Mouse (Mus musculus) CH12.LX (cell line): ENCODE measurements around the gene Rngtt. TPM values are rescaled to one million over a fixed set of nuclear protein-coding genes. Genes with fewer than 3 reads are reported as not detected.

Experiments used
- DNase-seq: peaks from one replicate; pipeline ENCODE4 v3.0.0-alpha.2; 2013; ENCODE audit errors: extremely low read depth
- H3K27ac ChIP-seq: 2 replicates; pipeline ENCODE4 v1.5.1; 2012; ENCODE audit warnings: low read depth, mild to moderate bottlenecking, control low read depth, moderate library complexity; ENCODE audit not compliant: insufficient read depth
- H3K27me3 ChIP-seq: replicated peaks from 2 replicates; pipeline ENCODE3; 2012; ENCODE audit warnings: inconsistent platforms
- H3K36me3 ChIP-seq, 2 experiments: replicated peaks in 1 of 2; 2 replicates each; pipeline versions ENCODE3 to v1.6.1; 2012; ENCODE audit warnings: inconsistent platforms in 1 of 2, low read length in 1 of 2, mild to moderate bottlenecking in 1 of 2, mixed read lengths in 1 of 2, moderate library complexity in 1 of 2; ENCODE audit not compliant: control insufficient read depth in 1 of 2, insufficient read depth in 1 of 2
- H3K4me1 ChIP-seq, 2 experiments: 2 replicates each; pipeline ENCODE4 v1.6.1; 2012; ENCODE audit warnings: inconsistent platforms in 1 of 2, moderate library complexity in 1 of 2; ENCODE audit not compliant: insufficient read depth in 2 of 2, control insufficient read depth in 1 of 2
- H3K4me2 ChIP-seq: 2 replicates; pipeline ENCODE4 v1.6.1; 2012; ENCODE audit warnings: low read depth, mild to moderate bottlenecking, control low read depth; ENCODE audit not compliant: poor library complexity, insufficient read depth, severe bottlenecking
- H3K4me3 ChIP-seq, 3 experiments: fragments of 150-350 bp in 1 of 3; sonication (generic) in 1 of 3; replicated peaks in 1 of 3; 2 replicates each; pipeline versions ENCODE3 to v1.5.1; 2011 to 2012; ENCODE audit warnings: low read depth in 2 of 3, low read length in 2 of 3, mild to moderate bottlenecking in 2 of 3, moderate library complexity in 2 of 3, control low read depth in 1 of 3, improper control_type of control experiment in 1 of 3, inconsistent platforms in 1 of 3, mixed read lengths in 1 of 3; ENCODE audit not compliant: poor library complexity in 1 of 3
- H3K79me2 ChIP-seq: replicated peaks from 2 replicates; pipeline ENCODE4 v1.6.1; 2012; ENCODE audit warnings: mild to moderate bottlenecking, moderate library complexity; ENCODE audit not compliant: control insufficient read depth, poor library complexity, insufficient read depth, severe bottlenecking; ENCODE audit errors: extremely low read depth
- H3K9ac ChIP-seq: 2 replicates; pipeline ENCODE4 v1.6.1; 2012; ENCODE audit warnings: low read depth, mild to moderate bottlenecking, control low read depth, moderate library complexity; ENCODE audit not compliant: insufficient read depth
- H3K9me3 ChIP-seq: replicated peaks from 2 replicates; pipeline ENCODE3; 2012; ENCODE audit warnings: low read length, inconsistent platforms, mixed read lengths
- BHLHE40 ChIP-seq: IDR thresholded peaks from 2 replicates; pipeline ENCODE4 v1.6.1; 2011; ENCODE audit warnings: mild to moderate bottlenecking, low read depth, low read length, improper control_type of control experiment
- CHD1 ChIP-seq: IDR thresholded peaks from 2 replicates; pipeline ENCODE4 v1.6.1; 2012; ENCODE audit warnings: low read depth, low read length, improper control_type of control experiment, inconsistent platforms
- CHD2 ChIP-seq: IDR thresholded peaks from 2 replicates; pipeline ENCODE4 v1.6.1; 2011; ENCODE audit warnings: low read length, improper control_type of control experiment
- CTCF ChIP-seq, 2 experiments: IDR thresholded peaks in 1 of 2; conservative IDR thresholded peaks in 1 of 2; 2 replicates each; pipeline ENCODE4 v1.5.1; 2011 to 2012; ENCODE audit warnings: low read depth in 2 of 2, low read length in 2 of 2, improper control_type of control experiment in 1 of 2, inconsistent platforms in 1 of 2, mild to moderate bottlenecking in 1 of 2, moderate library complexity in 1 of 2
- E2F4 ChIP-seq: IDR thresholded peaks from 2 replicates; pipeline ENCODE4 v1.6.1; 2011; ENCODE audit warnings: low read depth, low read length, improper control_type of control experiment; ENCODE audit not compliant: insufficient replicate concordance
- EP300 ChIP-seq: IDR thresholded peaks from 2 replicates; pipeline ENCODE4 v1.6.1; 2011; ENCODE audit warnings: low read length, improper control_type of control experiment
- ETS1 ChIP-seq: conservative IDR thresholded peaks from 2 replicates; pipeline ENCODE4 v1.6.1; 2012; ENCODE audit warnings: low read depth, mild to moderate bottlenecking, inconsistent platforms, low read length, improper control_type of control experiment, moderate library complexity
- GABPA ChIP-seq: IDR thresholded peaks from 2 replicates; pipeline ENCODE4 v1.6.1; 2012; ENCODE audit warnings: low read depth, low read length, improper control_type of control experiment, inconsistent platforms; ENCODE audit not compliant: insufficient replicate concordance
- HCFC1 ChIP-seq: IDR thresholded peaks from 2 replicates; pipeline ENCODE4 v1.6.1; 2012; ENCODE audit warnings: low read depth, mild to moderate bottlenecking, inconsistent platforms, low read length, improper control_type of control experiment
- IRF4 ChIP-seq: IDR thresholded peaks from 2 replicates; pipeline ENCODE4 v1.6.1; 2014; ENCODE audit warnings: low read depth, mild to moderate bottlenecking, inconsistent platforms, low read length, improper control_type of control experiment
- JUND ChIP-seq: conservative IDR thresholded peaks from 2 replicates; pipeline ENCODE4 v1.6.1; 2011; ENCODE audit warnings: low read depth, low read length, improper control_type of control experiment
- KAT2A ChIP-seq: IDR thresholded peaks from 2 replicates; pipeline ENCODE4 v1.6.1; 2012; ENCODE audit warnings: low read length, improper control_type of control experiment, inconsistent platforms; ENCODE audit not compliant: insufficient replicate concordance
- MAFK ChIP-seq: IDR thresholded peaks from 2 replicates; pipeline ENCODE4 v1.6.1; 2011; ENCODE audit warnings: low read length, improper control_type of control experiment; ENCODE audit not compliant: insufficient replicate concordance
- MAX ChIP-seq: IDR thresholded peaks from 2 replicates; pipeline ENCODE4 v1.6.1; 2011; ENCODE audit warnings: low read length, improper control_type of control experiment
- MXI1 ChIP-seq: IDR thresholded peaks from 2 replicates; pipeline ENCODE4 v1.6.1; 2011; ENCODE audit warnings: mild to moderate bottlenecking, low read depth, low read length, improper control_type of control experiment
- NELFE ChIP-seq: IDR thresholded peaks from 2 replicates; pipeline ENCODE4 v1.6.1; 2011; ENCODE audit warnings: low read depth, low read length, improper control_type of control experiment
- PAX5 ChIP-seq: IDR thresholded peaks from 2 replicates; pipeline ENCODE4 v1.6.1; 2012; ENCODE audit warnings: low read length, inconsistent platforms, mixed read lengths
- POLR2A ChIP-seq: IDR thresholded peaks from 2 replicates; pipeline ENCODE4 v1.6.1; 2011; ENCODE audit warnings: low read depth, mild to moderate bottlenecking, improper control_type of control experiment, low read length
- POLR2AphosphoS2 ChIP-seq: IDR thresholded peaks from 2 replicates; pipeline ENCODE4 v1.6.1; 2011; ENCODE audit warnings: low read depth, low read length, improper control_type of control experiment
- RAD21 ChIP-seq: IDR thresholded peaks from 2 replicates; pipeline ENCODE4 v1.6.1; 2011; ENCODE audit warnings: low read depth, mild to moderate bottlenecking, low read length, improper control_type of control experiment, moderate library complexity
- SMC3 ChIP-seq: IDR thresholded peaks from 2 replicates; pipeline ENCODE4 v1.6.1; 2011; ENCODE audit warnings: low read depth, low read length, improper control_type of control experiment
- USF2 ChIP-seq: conservative IDR thresholded peaks from 2 replicates; pipeline ENCODE4 v1.6.1; 2011; ENCODE audit warnings: low read depth, low read length, improper control_type of control experiment
- ZKSCAN1 ChIP-seq: IDR thresholded peaks from 2 replicates; pipeline ENCODE4 v1.6.1; 2012; ENCODE audit warnings: low read depth, inconsistent platforms, low read length, improper control_type of control experiment, borderline replicate concordance
- ZNF384 ChIP-seq: IDR thresholded peaks from 2 replicates; pipeline ENCODE4 v1.6.1; 2012; ENCODE audit warnings: low read depth, low read length, improper control_type of control experiment, inconsistent platforms
- dilution Hi-C: fragments of 300-500 bp; cut with MboI; formaldehyde crosslinking; loops from 2 replicates; pipeline ENCODE4 v1.14.3; 2020; ENCODE audit warnings: low sequenced_read_pairs; ENCODE audit not compliant: extremely low pct_unique_long_range_greater_than_20kb, extremely low pct_ligation_motif_present
- in situ Hi-C: fragments of 300-500 bp; cut with MboI; formaldehyde crosslinking; loops from 3 replicates; pipeline ENCODE4 v1.14.3; 2019; ENCODE audit warnings: low sequenced_read_pairs, low pct_ligation_motif_present, low pct_unique_long_range_greater_than_20kb, mixed read lengths
- polyA plus RNA-seq: library from polyadenylated mRNA; unstranded; fragments of >175 nt; gene quantifications from 2 replicates; pipeline ENCODE4 v1.2.1, GENCODE M21; 2012; ENCODE audit warnings: low read depth; ENCODE audit not compliant: insufficient read length
- total RNA-seq, 2 experiments: library from RNA; depleted of rRNA; stranded (reverse); fragments of 300-350 nt in 1 of 2; fragments of >200 nt in 1 of 2; gene quantifications; 2 replicates each; pipeline ENCODE4 v1.2.3; 2012 to 2014

Rngtt gene
- total and polyA plus RNA-seq, 3 experiments: 12.5 to 20.1 (median 16.9) TPM

DNA sequence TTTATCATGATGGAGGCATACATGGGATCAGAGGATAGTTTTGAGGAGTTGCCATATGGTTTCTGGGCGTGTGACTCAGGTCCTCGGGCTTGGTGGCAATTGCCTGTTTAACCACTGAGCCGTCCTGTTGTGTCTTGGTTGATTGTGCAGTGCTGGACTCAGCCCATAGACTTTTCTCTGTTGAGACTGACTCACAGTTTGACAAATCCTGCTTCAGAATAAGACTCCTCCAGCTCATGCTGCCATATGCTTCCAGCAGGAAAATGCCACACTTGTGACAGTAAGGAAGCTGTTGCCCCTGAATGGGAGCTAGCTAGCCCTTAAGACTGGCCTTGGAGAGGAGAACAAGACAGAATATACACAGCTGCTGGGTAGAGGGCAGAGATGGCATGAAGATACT lies 149.7 kb downstream of the Rngtt start:
- no peaks in the 10 kb centered on the region for H3K4me1 ChIP-seq
- in situ Hi-C loops: no loop called here
- no peaks in the 10 kb centered on the region for H3K27me3 ChIP-seq
- H3K9ac ChIP-seq: no peak overlapping the region
- peaks cover 4 to 26% of the 10 kb centered on the region in 2 experiments for H3K36me3 ChIP-seq
- no peak for DNase-seq
- H3K27ac ChIP-seq: no peak overlapping the region
- no peak overlapping the region for H3K4me2 ChIP-seq
- TF ChIP-seq ZNF384: no peak
- TF ChIP-seq POLR2AphosphoS2: no peak
- no peak for TF ChIP-seq GABPA
- no peak for TF ChIP-seq BHLHE40
- TF ChIP-seq HCFC1: no peak
- no peak for TF ChIP-seq NELFE
- no peak for TF ChIP-seq RAD21
- TF ChIP-seq PAX5: no peak
- TF ChIP-seq CTCF (conservative IDR thresholded peaks at IDR 0.05 in 1 of 2, IDR thresholded peaks at IDR 0.05 in 1 of 2; ENCODE audit: low read depth in 2 of 2, low read length in 2 of 2): no peak
- no peak for TF ChIP-seq CHD1
- TF ChIP-seq ZKSCAN1: no peak
- TF ChIP-seq SMC3: no peak
- TF ChIP-seq MXI1: no peak
- TF ChIP-seq JUND: no peak
- TF ChIP-seq CHD2: no peak
- no peaks in the 10 kb centered on the region for H3K9me3 ChIP-seq
- no peaks in the 10 kb centered on the region for H3K79me2 ChIP-seq
- no peak overlapping the region for H3K4me3 ChIP-seq
- dilution Hi-C loops: no loop called here

DNA sequence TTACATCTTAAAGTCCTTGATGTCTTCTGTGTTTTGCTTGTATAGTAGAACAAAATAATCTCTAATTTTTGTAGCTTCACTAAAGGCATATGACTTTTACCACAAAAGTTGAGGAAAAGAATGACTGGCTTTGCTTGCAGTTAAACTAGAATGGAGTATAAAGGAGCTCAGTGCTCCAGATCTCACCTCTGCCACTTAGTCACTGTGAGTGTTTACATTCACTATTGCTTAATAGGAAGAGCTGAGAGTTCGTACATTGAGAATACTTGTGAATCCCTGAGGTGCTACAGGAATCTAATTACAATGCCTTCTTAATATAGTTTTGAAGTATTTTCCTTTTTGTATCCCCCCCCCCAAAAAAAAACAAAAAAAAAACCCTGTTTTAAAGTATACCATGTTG lies 154.3 kb downstream of the Rngtt start:
- H3K27me3 ChIP-seq: no peaks in the 10 kb centered on the region
- DNase-seq: no peak
- in situ Hi-C loops: no loop called here
- H3K9ac ChIP-seq: no peak overlapping the region
- no peaks in the 10 kb centered on the region for H3K79me2 ChIP-seq
- H3K4me2 ChIP-seq: no peak overlapping the region
- peaks cover 4 to 34% of the 10 kb centered on the region in 2 experiments for H3K36me3 ChIP-seq
- dilution Hi-C loops: no loop called here
- H3K4me1 ChIP-seq: peaks cover 12 to 24% of the 10 kb centered on the region in 2 experiments
- no peak for TF ChIP-seq POLR2A
- H3K4me3 ChIP-seq: no peak overlapping the region
- no peaks in the 10 kb centered on the region for H3K9me3 ChIP-seq
- H3K27ac ChIP-seq: no peak overlapping the region

DNA sequence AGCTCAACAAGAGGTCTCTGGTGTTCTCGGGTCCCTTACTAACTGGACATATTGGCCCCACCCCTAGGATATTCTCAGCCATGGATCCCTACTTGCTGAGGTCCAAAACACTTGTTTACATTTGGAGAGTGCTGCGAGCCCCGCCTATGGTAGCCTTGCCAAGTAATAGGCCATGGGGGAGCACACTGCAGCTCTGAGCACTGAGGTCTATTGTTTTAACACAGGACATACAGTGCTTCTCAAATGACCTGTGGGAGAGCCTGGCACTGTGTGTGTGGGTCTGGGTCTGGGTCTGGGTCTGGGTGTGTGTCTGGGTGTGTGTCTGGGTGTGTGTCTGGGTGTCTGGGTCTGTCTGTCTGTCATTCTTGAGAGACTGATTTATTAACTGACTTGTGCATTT lies 155.8 kb downstream of the Rngtt start:
- H3K79me2 ChIP-seq: no peaks in the 10 kb centered on the region
- no peak overlapping the region for H3K9ac ChIP-seq
- no peak for DNase-seq
- in situ Hi-C loops: no loop called here
- H3K27ac ChIP-seq: no peak overlapping the region
- H3K4me3 ChIP-seq: no peak overlapping the region
- dilution Hi-C loops: no loop called here
- H3K4me2 ChIP-seq: no peak overlapping the region
- H3K36me3 ChIP-seq: peaks cover 4 to 27% of the 10 kb centered on the region in 2 experiments
- no peaks in the 10 kb centered on the region for H3K9me3 ChIP-seq
- TF ChIP-seq PAX5: no peak
- no peak for TF ChIP-seq KAT2A
- no peak for TF ChIP-seq POLR2A
- TF ChIP-seq CHD2: no peak
- no peak for TF ChIP-seq MAFK
- no peak for TF ChIP-seq CTCF (conservative IDR thresholded peaks at IDR 0.05 in 1 of 2, IDR thresholded peaks at IDR 0.05 in 1 of 2; ENCODE audit: low read depth in 2 of 2, low read length in 2 of 2)
- no peak for TF ChIP-seq GABPA
- TF ChIP-seq ZNF384: no peak
- no peak for TF ChIP-seq HCFC1
- no peak for TF ChIP-seq MAX
- no peak for TF ChIP-seq E2F4
- TF ChIP-seq USF2: no peak
- TF ChIP-seq EP300: no peak
- TF ChIP-seq IRF4: no peak
- TF ChIP-seq SMC3: no peak
- no peak for TF ChIP-seq ETS1
- no peak for TF ChIP-seq NELFE
- H3K27me3 ChIP-seq: no peaks in the 10 kb centered on the region
- H3K4me1 ChIP-seq: peaks cover 15 to 29% of the 10 kb centered on the region in 2 experiments
